Mouse (Mus musculus): Measurements from ENCODE around the gene Kif19a.
A peak's percentile ranks its signal among the peaks of the same experiment; 100 is the strongest.

GRCm38 (mm10) chr11:114822727-114823126, 57.5 kb downstream of the Kif19a start:
- no peak for TF ChIP-seq CTCF (IDR thresholded peaks at IDR 0.05; ENCODE audit: low read depth, low read length)
- no peak for TF ChIP-seq POLR2A (IDR thresholded peaks at IDR 0.05; ENCODE audit: insufficient read depth, low read length)
- peak; percentile 67; the same call in 1 of the 2 replicates for TF ChIP-seq EP300 (IDR thresholded peaks at IDR 0.05; ENCODE audit: insufficient read depth, low read depth, low read length)
